Mouse (Mus musculus): ENCODE data around the gene Endog. TPM values are rescaled to one million over a fixed set of nuclear protein-coding genes. Genes with fewer than 3 reads are reported as not detected.

Gene Endog
- 35.3 and 41.2 TPM in 2 replicates for polyA plus RNA-seq (2015; fragmentation: Nextera tagmentation; extraction: Ambion mirVana)

- Histone ChIP-seq H3K27ac (replicated peaks) (peak within 1 kb of the TSS; percentile 80), H3K4me2 (replicated peaks; ENCODE audit: low read depth) (peak within 1 kb of the TSS; percentile 93), H3K27me3 (ENCODE audit: control insufficient read depth, insufficient read depth, low read length) (no peaks in the 10 kb centered on the region), H3K36me3 (ENCODE audit: control insufficient read depth, insufficient read depth, low read length) (peaks cover 17% of the 10 kb centered on the region; the same call in 1 of the 2 replicates), H3K4me1 (replicated peaks; ENCODE audit: control insufficient read depth, insufficient read depth) (peaks cover 2% of the 10 kb centered on the region; the same call in 1 of the 2 replicates), H3K9me3 (ENCODE audit: control insufficient read depth, low read length) (no peaks in the 10 kb centered on the region), H3K9ac (ENCODE audit: low read length) (peak within 1 kb of the TSS; percentile 66), H3K4me3 (ENCODE audit: low read depth, low read length) (peak within 1 kb of the TSS; percentile 52)
- ATAC-seq (ENCODE audit: low FRiP score, low TSS enrichment) (peak; percentile 90), DNase-seq (ENCODE audit: low spot score) (peak; percentile 84)
- under 1% methylated on average over 63 of the region's 75 CpGs for WGBS
- TF ChIP-seq EP300 (optimal IDR thresholded peaks at IDR 0.05), result no peak
- TF ChIP-seq CTCF (IDR thresholded peaks at IDR 0.05; ENCODE audit: low read depth), result no peak
Measured at GRCm38 (mm10) chr2:30171371-30171996, at the start of gene Endog. Endog (plus strand) TSS chr2:30171493.

- 79% methylated on average over 5 of the region's 5 CpGs for WGBS
- no peak overlapping the region for H3K27ac ChIP-seq (replicated peaks)
- H3K4me3 ChIP-seq (ENCODE audit: low read depth, low read length), result no peak overlapping the region
- H3K36me3 ChIP-seq (ENCODE audit: control insufficient read depth, insufficient read depth, low read length), result no peaks in the 10 kb centered on the region
- ATAC-seq (ENCODE audit: low FRiP score, low TSS enrichment), result no peak
- TF ChIP-seq CTCF (IDR thresholded peaks at IDR 0.05; ENCODE audit: low read depth), result no peak
- TF ChIP-seq EP300 (optimal IDR thresholded peaks at IDR 0.05), result no peak
- no peak overlapping the region for H3K4me2 ChIP-seq (replicated peaks; ENCODE audit: low read depth)
- H3K9ac ChIP-seq (ENCODE audit: low read length), result no peak overlapping the region
- no peaks in the 10 kb centered on the region for H3K9me3 ChIP-seq (ENCODE audit: control insufficient read depth, low read length)
- 0 out of 2 replicates have a peak, but pooled peaks cover 2% of the 10 kb centered on the region for H3K4me1 ChIP-seq (replicated peaks; ENCODE audit: control insufficient read depth, insufficient read depth)
- no peak for DNase-seq (ENCODE audit: low spot score)
- H3K27me3 ChIP-seq (ENCODE audit: control insufficient read depth, insufficient read depth, low read length), result no peaks in the 10 kb centered on the region
Measured at GRCm38 (mm10) chr2:30122766-30123165, 48.5 kb upstream of the Endog start.

GRCm38 (mm10) chr2:30123729-30124471 is 47.4 kb upstream of the Endog start:
- no peak for DNase-seq (ENCODE audit: low spot score)
- H3K9me3 ChIP-seq (ENCODE audit: control insufficient read depth, low read length), result no peaks in the 10 kb centered on the region

GRCm38 (mm10) chr2:30124472-30125274 is 46.6 kb upstream of the Endog start, which contains the start of gene Zer1:
Zer1 (minus strand) TSS chr2:30124585.
- Histone ChIP-seq H3K36me3 (ENCODE audit: control insufficient read depth, insufficient read depth, low read length) (no peaks in the 10 kb centered on the region), H3K4me3 (ENCODE audit: low read depth, low read length) (peak within 1 kb of the TSS; percentile 80), H3K9me3 (ENCODE audit: control insufficient read depth, low read length) (no peaks in the 10 kb centered on the region), H3K27me3 (ENCODE audit: control insufficient read depth, insufficient read depth, low read length) (no peaks in the 10 kb centered on the region), H3K4me2 (replicated peaks; ENCODE audit: low read depth) (peak within 1 kb of the TSS; percentile 64), H3K27ac (replicated peaks) (peak within 1 kb of the TSS; percentile 94), H3K9ac (ENCODE audit: low read length) (peak within 1 kb of the TSS; percentile 93), H3K4me1 (replicated peaks; ENCODE audit: control insufficient read depth, insufficient read depth) (0 out of 2 replicates have a peak, but pooled peaks cover 2% of the 10 kb centered on the region)
- TF ChIP-seq EP300 (optimal IDR thresholded peaks at IDR 0.05) (no peak), CTCF (IDR thresholded peaks at IDR 0.05; ENCODE audit: low read depth) (no peak)
- 6% methylated on average over 30 of the region's 31 CpGs for WGBS
- ATAC-seq (ENCODE audit: low FRiP score, low TSS enrichment) (peak; percentile 97), DNase-seq (ENCODE audit: low spot score) (peak; percentile 98)

More at GRCm38 (mm10) chr2:30123729-30124471, 47.4 kb upstream of the Endog start:
- Histone ChIP-seq H3K9ac (ENCODE audit: low read length) (peak overlapping the region; percentile 93), H3K4me3 (ENCODE audit: low read depth, low read length) (peak overlapping the region; percentile 80), H3K27ac (replicated peaks) (peak overlapping the region; percentile 94), H3K27me3 (ENCODE audit: control insufficient read depth, insufficient read depth, low read length) (no peaks in the 10 kb centered on the region), H3K4me2 (replicated peaks; ENCODE audit: low read depth) (peak overlapping the region; percentile 64), H3K4me1 (replicated peaks; ENCODE audit: control insufficient read depth, insufficient read depth) (0 out of 2 replicates have a peak, but pooled peaks cover 2% of the 10 kb centered on the region), H3K36me3 (ENCODE audit: control insufficient read depth, insufficient read depth, low read length) (no peaks in the 10 kb centered on the region)
- 2% methylated on average over 39 of the region's 44 CpGs for WGBS
- no peak for TF ChIP-seq CTCF (IDR thresholded peaks at IDR 0.05; ENCODE audit: low read depth)
- TF ChIP-seq EP300 (optimal IDR thresholded peaks at IDR 0.05), result no peak
- no peak; the same call in 1 of the 2 replicates for ATAC-seq (ENCODE audit: low FRiP score, low TSS enrichment)

- 35% methylated on average over 2 of the region's 2 CpGs for WGBS
- H3K9me3 ChIP-seq (ENCODE audit: control insufficient read depth, low read length), result no peaks in the 10 kb centered on the region
- no peaks in the 10 kb centered on the region for H3K36me3 ChIP-seq (ENCODE audit: control insufficient read depth, insufficient read depth, low read length)
- H3K4me3 ChIP-seq (ENCODE audit: low read depth, low read length), result no peak overlapping the region
- no peak overlapping the region for H3K27ac ChIP-seq (replicated peaks)
- no peak for ATAC-seq (ENCODE audit: low FRiP score, low TSS enrichment)
- no peak for DNase-seq (ENCODE audit: low spot score)
- no peak overlapping the region for H3K4me2 ChIP-seq (replicated peaks; ENCODE audit: low read depth)
- H3K9ac ChIP-seq (ENCODE audit: low read length), result no peak overlapping the region
- peaks cover 8% of the 10 kb centered on the region for H3K4me1 ChIP-seq (replicated peaks; ENCODE audit: control insufficient read depth, insufficient read depth)
- TF ChIP-seq EP300 (optimal IDR thresholded peaks at IDR 0.05) (no peak), CTCF (IDR thresholded peaks at IDR 0.05; ENCODE audit: low read depth) (peak; percentile 87)
- no peaks in the 10 kb centered on the region for H3K27me3 ChIP-seq (ENCODE audit: control insufficient read depth, insufficient read depth, low read length)
Measured at GRCm38 (mm10) chr2:30128789-30129188, 42.5 kb upstream of the Endog start.
